Comparison of ENCODE assay signal across 12 mouse cellular contexts in the genomic region with DNA sequence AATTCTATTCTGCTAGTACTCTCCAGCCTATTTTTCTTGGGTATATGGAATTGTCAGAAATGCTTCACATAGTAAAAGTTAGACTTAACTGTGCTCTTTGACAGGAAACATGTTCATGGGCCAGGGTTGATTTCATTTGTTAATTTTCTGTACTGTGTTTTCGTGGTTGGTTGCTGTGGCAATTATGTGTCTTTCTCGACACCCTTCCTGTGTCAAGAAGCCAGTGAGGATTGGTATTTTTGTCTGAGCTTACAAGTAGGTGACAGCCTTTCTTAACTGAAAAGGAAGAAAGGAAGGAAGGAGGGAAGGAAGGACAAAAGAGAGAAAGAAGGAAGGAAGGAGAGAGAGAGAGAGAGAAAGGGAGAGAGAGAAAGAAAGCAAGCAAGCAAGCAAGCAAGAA.
A peak's percentile ranks its signal among the peaks of the same experiment; 100 is the strongest.
DNase-seq lines count a peak whose midpoint lies in the region; ATAC-seq lines count a peak whose summit lies in the region.
"Had no signal": no experiment of that assay in that cellular context is flagged by ENCODE, and none has a peak within 500 bp of the region (broad histone marks: within the 10 kb centered on the region; RNA-seq: fewer than 3 reads in every experiment).

No protein-coding gene starts in this region.

- no peaks in the 10 kb centered on the region for H3K36me3 ChIP-seq in heart, embryonic 14.5 days (ENCODE audit: control insufficient read depth, insufficient read depth, low read length)
- H3K36me3 ChIP-seq in lung, embryonic 16.5 days (ENCODE audit: control insufficient read depth, insufficient read depth, low read length) = no peaks in the 10 kb centered on the region
- no peaks in the 10 kb centered on the region for H3K36me3 ChIP-seq in limb, embryonic 10.5 days
- H3K36me3 ChIP-seq in stomach, embryonic 15.5 days = no peaks in the 10 kb centered on the region

- H3K9ac ChIP-seq in heart, embryonic 14.5 days (ENCODE audit: low read length) = peak overlapping the region; percentile 41
- H3K9ac ChIP-seq in lung, embryonic 16.5 days (ENCODE audit: low read length) = no peak overlapping the region
- no peak overlapping the region for H3K9ac ChIP-seq in stomach, embryonic 15.5 days

- peak overlapping the region in 1 of 2 experiments; percentile 26; a peak in 1 of 4 replicates for H3K4me3 ChIP-seq in heart, embryonic 14.5 days (ENCODE audit: control insufficient read depth in 1 of 2, insufficient read depth in 1 of 2, low read depth in 1 of 2, low read length in 2 of 2)
- no peak overlapping the region for H3K4me3 ChIP-seq in lung, embryonic 16.5 days (ENCODE audit: low read length)
- H3K4me3 ChIP-seq in limb, embryonic 10.5 days = no peak overlapping the region
- no peak overlapping the region for H3K4me3 ChIP-seq in stomach, embryonic 15.5 days (replicated peaks)

- 9% methylated on average over 2 of the region's 2 CpGs for WGBS in heart, embryonic 14.5 days
- 38% methylated on average over 2 of the region's 2 CpGs for WGBS in lung, embryonic 16.5 days
- WGBS in limb, embryonic 10.5 days = 77% methylated on average over 2 of the region's 2 CpGs
- WGBS in stomach, embryonic 15.5 days = 38% methylated on average over 2 of the region's 2 CpGs

- H3K4me1 ChIP-seq in heart, embryonic 14.5 days (ENCODE audit: control insufficient read depth in 2 of 2, insufficient read depth in 2 of 2, low read length in 2 of 2) = peaks cover 22 to 79% of the 10 kb centered on the region in 2 experiments
- H3K4me1 ChIP-seq in lung, embryonic 16.5 days (replicated peaks; ENCODE audit: control insufficient read depth, insufficient read depth, low read length) = peaks cover 45% of the 10 kb centered on the region
- peaks cover 26% of the 10 kb centered on the region for H3K4me1 ChIP-seq in limb, embryonic 10.5 days
- H3K4me1 ChIP-seq in stomach, embryonic 15.5 days = peaks cover 16% of the 10 kb centered on the region; the same call in 1 of the 2 replicates

- peak overlapping the region; percentile 57 for H3K4me2 ChIP-seq in heart, embryonic 14.5 days (ENCODE audit: low read length)
- H3K4me2 ChIP-seq in lung, embryonic 16.5 days (ENCODE audit: low read depth, low read length) = no peak overlapping the region
- H3K4me2 ChIP-seq in stomach, embryonic 15.5 days = no peak overlapping the region

- ATAC-seq in heart, embryonic 14.5 days (ENCODE audit: insufficient number of reproducible peaks, insufficient read depth, low FRiP score, low read depth) = no peak
- no peak for ATAC-seq in lung, embryonic 16.5 days (ENCODE audit: low read depth)
- ATAC-seq in stomach, embryonic 15.5 days (ENCODE audit: insufficient read depth, low FRiP score, low read depth) = no peak

- no peaks in the 10 kb centered on the region for H3K27me3 ChIP-seq in heart, embryonic 14.5 days (ENCODE audit: control insufficient read depth, insufficient read depth, low read length)
- H3K27me3 ChIP-seq in lung, embryonic 16.5 days (ENCODE audit: control insufficient read depth, insufficient read depth, low read depth, low read length) = no peaks in the 10 kb centered on the region
- no peaks in the 10 kb centered on the region for H3K27me3 ChIP-seq in limb, embryonic 10.5 days (ENCODE audit: low read depth, poor library complexity, severe bottlenecking)
- no peaks in the 10 kb centered on the region for H3K27me3 ChIP-seq in stomach, embryonic 15.5 days (replicated peaks)

- H3K9me3 ChIP-seq in heart, embryonic 14.5 days (ENCODE audit: control insufficient read depth, low read length) = no peaks in the 10 kb centered on the region
- H3K9me3 ChIP-seq in lung, embryonic 16.5 days (ENCODE audit: control insufficient read depth, low read length) = no peaks in the 10 kb centered on the region
- no peaks in the 10 kb centered on the region for H3K9me3 ChIP-seq in limb, embryonic 10.5 days (replicated peaks)
- no peaks in the 10 kb centered on the region for H3K9me3 ChIP-seq in stomach, embryonic 15.5 days

- peak overlapping the region; percentile 80 to 85 for H3K27ac ChIP-seq in heart, embryonic 14.5 days (replicated peaks in 1 of 2; ENCODE audit: control insufficient read depth in 1 of 2, insufficient read depth in 1 of 2, low read depth in 2 of 2, low read length in 2 of 2)
- 0 out of 2 replicates have a peak overlapping the region, but pooled peaks have one; percentile 16 for H3K27ac ChIP-seq in lung, embryonic 16.5 days (ENCODE audit: low read length)
- peak overlapping the region; percentile 2; the same call in 1 of the 2 replicates for H3K27ac ChIP-seq in limb, embryonic 10.5 days
- H3K27ac ChIP-seq in stomach, embryonic 15.5 days = peak overlapping the region; percentile 4; the same call in 1 of the 2 replicates

- DNase-seq in heart, postnatal 4 days = no peak
- DNase-seq in lung, postnatal 4 days = no peak
- DNase-seq in limb, embryonic 10.5 days (ENCODE audit: low spot score) = no peak
- no peak for DNase-seq in urinary bladder, postnatal 4 days (ENCODE audit: low spot score in 2 of 2)
- DNase-seq: adrenal gland, postnatal 25 days; gastrocnemius, postnatal 36 days; lung, adult 2 months; right cerebral cortex, postnatal 14 days; thymus, adult 2 months had no signal

Comparison
In these comparisons a context has a peak if more than half of its experiments do, and no peak if none do; other contexts are left out.
1. H3K27ac ChIP-seq: peak in every context shown above with its lines; median percentile 82 in heart, embryonic 14.5 days; 16 in lung, embryonic 16.5 days; 4 in stomach, embryonic 15.5 days; 2 in limb, embryonic 10.5 days.